Mouse (Mus musculus) thymus, postnatal 25 days (tissue): ENCODE data around the gene Polr3f.
A peak's percentile ranks its signal among the peaks of the same experiment; 100 is the strongest.

Experiments used
- DNase-seq: peaks from one replicate; pipeline ENCODE4 v3.0.0; 2022

The Polr3f gene

GRCm38 (mm10) chr2:144526981-144527820 lies at the start of gene Polr3f, which contains the start of gene Dzank1:
Gene Polr3f (plus strand): TSS chr2:144527718.
Gene Dzank1 (minus strand): TSS chr2:144527414.
- peak; percentile 95 for DNase-seq

DNA sequence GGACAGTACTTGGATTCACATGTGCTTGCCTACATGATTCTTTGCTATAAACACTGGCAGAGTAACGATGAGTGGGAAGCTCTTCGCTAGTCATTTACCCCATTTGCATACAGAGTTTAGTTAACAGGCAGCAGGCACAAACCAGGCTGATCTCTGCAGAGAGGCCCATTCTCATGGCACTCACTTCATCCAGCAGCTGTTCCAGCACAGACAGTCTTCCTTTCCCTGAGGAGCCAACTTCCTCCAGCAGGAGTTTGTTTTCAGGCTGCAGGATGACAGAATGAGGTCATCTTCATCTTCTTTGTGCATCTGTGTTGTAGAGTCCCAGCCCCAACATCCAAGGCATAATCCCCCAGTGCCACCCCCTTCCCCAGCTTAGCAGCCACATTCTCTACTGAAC lies 48.1 kb upstream of the Polr3f start:
- DNase-seq, result no peak

DNA sequence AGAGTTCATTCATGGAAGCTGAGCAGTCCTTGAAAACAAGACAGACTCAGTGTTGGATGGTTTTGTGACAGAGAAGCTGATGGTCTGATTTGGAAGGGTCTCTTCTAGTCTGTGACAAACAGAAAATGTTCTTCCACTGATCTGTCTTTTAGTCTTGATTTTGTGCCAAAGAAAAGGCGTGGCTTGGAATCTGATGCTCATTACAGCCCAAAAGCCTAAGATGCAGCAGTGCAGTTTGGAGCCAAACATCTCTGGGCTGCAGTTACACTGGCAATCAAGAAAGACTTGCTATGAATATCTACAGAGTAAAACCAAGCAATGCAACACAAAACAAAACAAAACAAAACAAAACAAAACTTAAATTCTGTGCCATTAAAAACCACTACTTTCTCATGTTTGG lies 43.4 kb upstream of the Polr3f start:
- DNase-seq, result no peak

GRCm38 (mm10) chr2:144485439-144485838 lies 42.1 kb upstream of the Polr3f start:
- DNase-seq, result no peak

- DNase-seq, result no peak
Observed at GRCm38 (mm10) chr2:144487476-144487875, 40.0 kb upstream of the Polr3f start.

DNA sequence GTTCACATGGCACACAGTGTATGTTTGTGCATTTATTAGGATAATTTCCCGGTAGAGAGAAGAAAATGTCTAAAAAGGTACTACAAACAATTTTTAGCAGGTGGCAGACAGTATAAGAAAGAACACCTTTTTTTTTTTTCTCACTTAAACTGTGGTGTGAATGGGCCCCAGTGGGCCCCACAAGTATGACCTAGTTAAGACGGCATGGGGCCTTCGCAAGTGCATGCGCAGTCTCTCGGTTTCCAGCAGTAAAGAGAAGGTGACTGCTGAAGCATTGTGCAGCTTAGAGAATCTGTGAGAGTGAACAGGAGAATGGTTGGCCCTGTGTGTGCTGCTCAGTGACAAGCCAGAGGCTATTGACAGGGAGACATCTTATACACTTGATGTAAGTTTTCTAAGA lies 38.2 kb upstream of the Polr3f start:
- DNase-seq, result no peak

DNA sequence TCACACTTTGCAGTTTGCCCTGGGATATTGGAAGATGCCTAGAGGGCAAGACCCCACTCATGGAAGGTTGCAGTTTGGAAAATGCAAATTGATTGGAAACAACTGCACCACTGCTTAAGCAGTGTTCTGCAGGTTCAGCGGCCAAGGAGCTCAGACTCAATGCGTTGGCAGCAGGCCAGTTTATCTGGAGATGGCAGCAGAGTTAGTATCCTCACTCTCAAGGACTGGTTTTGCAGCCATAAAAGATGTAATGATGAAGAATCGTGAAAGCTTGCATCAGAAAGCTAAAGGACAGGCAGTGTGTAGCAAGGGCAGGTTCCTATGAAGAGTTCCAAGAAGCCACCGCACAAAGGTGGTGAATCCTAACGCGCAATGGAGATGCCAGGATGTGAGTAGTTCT lies 25.4 kb upstream of the Polr3f start:
- DNase-seq, result no peak

DNA sequence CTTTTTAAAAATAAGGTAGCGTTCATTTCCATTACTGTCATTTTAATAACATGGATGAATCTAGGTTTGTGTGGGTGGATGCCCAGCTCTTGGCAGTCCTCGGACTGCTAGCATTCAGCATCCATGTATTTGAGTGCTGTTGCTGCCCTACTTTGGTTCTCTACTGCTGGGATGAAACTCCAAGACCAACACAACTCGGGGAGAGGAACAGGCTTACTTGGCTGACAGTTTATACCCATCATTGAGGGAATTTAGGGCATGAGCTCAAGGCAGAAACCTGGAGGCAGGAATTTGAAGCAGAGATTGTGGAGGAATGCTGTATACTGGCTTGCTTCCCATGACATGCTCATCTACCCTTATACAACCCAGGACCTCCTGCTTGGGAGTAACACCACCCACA lies 12.9 kb upstream of the Polr3f start:
- DNase-seq, result no peak

GRCm38 (mm10) chr2:144519772-144520171 lies 7.7 kb upstream of the Polr3f start:
- DNase-seq, result no peak

DNA sequence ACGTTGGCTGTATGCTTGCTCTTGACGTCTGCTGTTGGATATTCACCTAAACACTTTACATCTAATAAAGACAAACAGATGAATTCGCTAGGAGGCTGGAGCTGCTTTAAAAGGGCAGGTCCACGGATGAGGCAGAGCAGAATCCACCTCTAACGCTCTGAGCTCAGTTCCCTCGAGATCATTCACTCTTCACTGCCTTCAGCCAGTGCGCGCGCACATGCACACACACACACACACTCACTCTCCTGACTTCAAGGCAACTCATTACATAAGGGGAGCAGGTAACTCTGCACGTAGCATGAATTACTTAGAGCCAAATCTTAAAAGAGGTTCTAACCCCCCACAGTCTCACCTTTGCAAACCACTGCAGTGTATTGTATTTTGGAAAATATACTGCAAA lies 1.7 kb upstream of the Polr3f start:
- DNase-seq, result no peak

DNA sequence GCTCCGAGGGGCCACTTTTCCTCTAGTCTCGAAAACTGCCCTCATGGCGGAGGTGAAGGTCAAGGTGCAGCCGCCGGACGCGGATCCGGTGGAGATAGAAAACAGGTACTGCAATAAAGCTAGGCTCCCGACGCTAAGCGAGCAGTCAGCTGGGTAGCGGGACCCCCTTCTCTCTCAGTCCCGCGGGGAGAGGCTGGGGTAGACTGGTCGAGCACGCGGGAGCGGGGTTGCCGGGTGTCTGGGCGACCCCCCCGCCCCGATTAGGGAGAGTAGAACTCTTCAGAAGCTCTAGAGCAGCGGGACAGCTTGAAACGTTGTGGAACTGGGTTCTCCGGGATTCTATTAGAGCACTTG lies 280 bp downstream of the Polr3f start:
- DNase-seq, result no peak

GRCm38 (mm10) chr2:144537123-144537522 lies 9.6 kb downstream of the Polr3f start:
- DNase-seq, result no peak

DNA sequence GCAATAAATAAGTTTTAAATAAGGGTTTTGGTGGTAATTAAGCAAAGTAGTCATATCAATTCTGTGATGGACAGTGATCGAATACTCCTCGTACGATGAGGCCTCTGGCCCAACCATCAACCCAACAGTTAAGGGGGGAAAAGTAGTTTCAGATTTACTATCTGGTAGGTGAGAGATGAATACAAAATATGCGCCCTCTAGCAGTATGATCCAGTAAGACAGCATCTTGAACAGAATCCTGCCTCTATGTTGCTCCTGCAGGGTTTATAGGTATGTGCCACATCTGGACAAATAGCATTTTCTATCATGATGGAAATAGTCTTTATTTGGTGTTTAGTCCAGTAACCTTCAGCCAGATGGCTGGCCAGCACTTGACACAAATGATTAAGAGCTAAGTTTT lies 13.7 kb downstream of the Polr3f start:
- DNase-seq, result no peak

GRCm38 (mm10) chr2:144543670-144544069 lies 16.2 kb downstream of the Polr3f start:
- DNase-seq, result no peak

DNA sequence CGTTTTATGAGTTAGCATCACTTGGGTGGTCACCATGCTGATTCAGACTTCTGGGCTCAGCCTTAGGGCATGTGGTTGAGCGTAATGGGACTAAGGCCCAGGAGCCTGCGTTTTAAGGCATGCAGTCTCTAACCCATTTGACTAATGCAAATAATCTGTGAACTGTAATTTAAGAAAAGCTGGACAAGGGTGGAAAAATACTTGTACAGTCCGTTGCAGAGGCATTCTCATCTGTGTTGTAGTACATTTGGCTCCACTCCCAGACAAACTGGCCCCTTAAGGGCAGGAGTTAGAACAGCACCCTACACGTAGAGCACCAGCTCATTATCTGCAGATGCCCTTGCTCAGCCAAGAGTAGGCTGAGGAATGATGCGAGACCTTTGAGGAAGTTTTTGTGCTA lies 17.1 kb downstream of the Polr3f start:
- no peak for DNase-seq

- no peak for DNase-seq
Observed at GRCm38 (mm10) chr2:144545061-144545460, 17.5 kb downstream of the Polr3f start.

DNA sequence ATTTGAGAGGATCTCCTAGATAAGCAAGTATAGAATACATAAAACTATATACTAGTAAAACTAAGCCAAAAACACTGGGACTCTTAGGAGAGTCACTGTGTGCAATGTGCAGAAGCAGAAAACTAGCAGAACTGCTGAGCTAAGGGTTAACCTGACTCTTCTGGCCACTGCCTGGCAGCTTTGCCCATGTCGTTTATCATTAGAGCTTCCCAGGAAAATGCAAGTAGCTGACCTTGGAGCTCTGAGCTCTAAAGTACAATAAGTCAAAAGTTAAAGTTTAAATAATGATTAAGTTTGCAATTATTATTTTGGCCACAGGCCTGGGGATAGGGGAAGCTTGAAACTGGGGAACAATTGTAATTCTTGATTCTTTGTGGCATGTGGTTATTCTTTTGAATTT lies 18.0 kb downstream of the Polr3f start:
- DNase-seq, result no peak

- no peak for DNase-seq
Observed at GRCm38 (mm10) chr2:144547559-144547958, 20.0 kb downstream of the Polr3f start.

DNA sequence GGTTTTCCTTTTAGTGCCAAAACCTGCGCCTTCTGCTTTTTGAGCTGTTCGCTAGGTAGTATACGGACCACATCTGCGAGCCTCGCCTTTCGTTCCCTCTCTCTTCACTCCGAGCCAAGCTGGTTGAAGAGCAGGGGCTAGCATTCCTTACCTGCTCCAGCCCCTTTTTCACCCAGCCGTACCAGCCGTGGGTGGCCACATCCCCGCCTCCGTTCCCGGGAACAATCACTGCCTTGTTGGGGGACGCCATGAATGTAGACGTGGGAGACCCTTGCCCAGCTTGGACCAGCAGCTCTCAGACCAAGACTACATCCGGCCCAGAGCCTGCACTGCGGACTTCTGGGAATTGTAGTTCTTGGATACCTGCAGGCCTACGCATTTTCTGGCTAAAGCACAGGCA lies 23.0 kb downstream of the Polr3f start, which contains the start of gene Rbbp9:
Gene Rbbp9 (minus strand): TSS at position 341 of the 400 bp plus-strand sequence.
- DNase-seq, result peak; percentile 59

GRCm38 (mm10) chr2:144553905-144554304 lies 26.4 kb downstream of the Polr3f start:
- no peak for DNase-seq

- DNase-seq, result no peak
Observed at GRCm38 (mm10) chr2:144555286-144555819, 27.8 kb downstream of the Polr3f start.

DNA sequence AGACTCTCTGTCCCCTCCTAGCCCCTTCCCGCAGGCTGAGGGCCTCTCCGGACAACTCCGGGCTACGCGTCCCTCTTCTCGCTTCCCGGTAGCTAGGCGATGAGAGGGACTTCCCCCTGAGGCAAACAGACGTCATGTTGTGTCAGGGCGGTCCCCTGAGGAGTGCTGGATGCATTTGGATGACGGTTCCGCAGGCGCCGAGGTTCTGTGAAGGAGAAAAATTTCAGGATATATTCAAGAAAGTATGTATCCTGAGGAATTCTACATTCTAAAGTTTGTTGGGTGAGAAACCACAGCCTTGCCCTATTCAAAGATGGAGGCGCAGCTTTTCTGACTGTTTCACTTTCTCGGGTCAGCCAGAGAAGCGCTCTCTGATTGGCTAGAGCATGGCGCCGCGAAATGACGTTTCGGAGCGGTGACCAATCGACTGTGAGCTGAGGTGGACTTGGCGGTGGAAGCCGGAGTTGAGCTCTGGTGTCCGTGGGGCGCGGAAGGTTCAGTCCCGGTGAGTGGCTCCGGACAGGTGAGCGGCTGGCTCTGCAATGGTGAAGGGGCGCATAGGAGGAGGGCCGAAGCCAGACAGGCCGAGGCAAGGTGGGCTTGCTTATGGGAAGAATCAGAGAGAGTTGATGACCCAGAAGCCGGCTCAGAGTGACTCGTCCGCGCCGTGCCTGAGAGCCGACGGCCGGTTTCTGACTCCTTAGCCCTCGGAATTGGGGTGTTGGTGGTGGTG lies 28.5 kb downstream of the Polr3f start, which contains the start of gene Sec23b:
Gene Sec23b (plus strand): TSS at position 410 of the 733 bp plus-strand sequence.
- DNase-seq, result peak; percentile 96

DNA sequence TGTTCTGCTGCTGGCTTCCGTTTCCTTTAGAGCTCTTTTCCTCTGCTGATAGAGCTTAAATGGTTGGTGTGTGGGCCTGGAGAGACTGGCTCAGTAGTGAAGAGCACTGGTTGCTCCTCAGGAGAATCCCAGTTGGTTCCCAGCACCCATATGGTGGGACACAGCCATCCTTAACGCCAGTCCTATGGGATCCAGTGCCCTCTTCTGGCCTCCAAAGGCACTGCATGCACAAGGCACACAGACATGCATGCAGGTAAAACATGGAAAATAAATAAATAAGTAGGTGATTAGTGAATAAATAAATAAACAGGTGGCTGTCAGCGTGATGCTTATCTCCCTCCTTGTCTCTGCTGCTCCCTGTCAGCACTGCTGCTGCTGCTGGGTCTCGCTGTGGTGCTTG lies 61.2 kb downstream of the Polr3f start:
- no peak for DNase-seq
